Mouse (Mus musculus) spleen, postnatal 36 days (tissue): ENCODE results near the gene Bfsp1.

Source experiments
- DNase-seq, 2 experiments: peaks; one replicate each; pipeline ENCODE4 v3.0.0; 2022; ENCODE audit warnings: low spot score in 2 of 2, mixed read lengths in 1 of 2

The Bfsp1 gene

GRCm38 (mm10) chr2:143853447-143853846, 9.5 kb downstream of the Bfsp1 start:
- no peak for DNase-seq

GRCm38 (mm10) chr2:143852295-143853275, 10.4 kb downstream of the Bfsp1 start:
- DNase-seq = no peak

GRCm38 (mm10) chr2:143851354-143852221, 11.4 kb downstream of the Bfsp1 start:
- DNase-seq = no peak

- no peak for DNase-seq
Measured at GRCm38 (mm10) chr2:143847291-143847690, 15.7 kb downstream of the Bfsp1 start.

GRCm38 (mm10) chr2:143846799-143847198, 16.2 kb downstream of the Bfsp1 start:
- DNase-seq = no peak

GRCm38 (mm10) chr2:143844779-143845178, 18.2 kb downstream of the Bfsp1 start:
- DNase-seq = peak in 1 of 2 experiments; percentile 37

- peak; percentile 59 to 67 for DNase-seq
Measured at GRCm38 (mm10) chr2:143841536-143841935, 21.4 kb downstream of the Bfsp1 start.

GRCm38 (mm10) chr2:143840895-143841294, 22.1 kb downstream of the Bfsp1 start:
- peak; percentile 76 to 77 for DNase-seq

- peak in 1 of 2 experiments; percentile 16 for DNase-seq
Measured at GRCm38 (mm10) chr2:143839458-143839857, 23.5 kb downstream of the Bfsp1 start.

- DNase-seq = peak; percentile 67 to 68
Measured at GRCm38 (mm10) chr2:143838698-143839097, 24.3 kb downstream of the Bfsp1 start.

- DNase-seq = peak; percentile 60 to 74
Measured at GRCm38 (mm10) chr2:143837291-143837701, 25.7 kb downstream of the Bfsp1 start.

- no peak for DNase-seq
Measured at GRCm38 (mm10) chr2:143835820-143836219, 27.2 kb downstream of the Bfsp1 start.

GRCm38 (mm10) chr2:143834082-143834481, 28.9 kb downstream of the Bfsp1 start:
- no peak for DNase-seq

- DNase-seq = no peak
Measured at GRCm38 (mm10) chr2:143832721-143833120, 30.3 kb downstream of the Bfsp1 start.

GRCm38 (mm10) chr2:143831645-143832044, 31.3 kb downstream of the Bfsp1 start:
- DNase-seq = no peak

GRCm38 (mm10) chr2:143813461-143813860, 49.5 kb downstream of the Bfsp1 start:
- DNase-seq = no peak

- no peak for DNase-seq
Measured at GRCm38 (mm10) chr2:143812262-143812661, 50.7 kb downstream of the Bfsp1 start.

GRCm38 (mm10) chr2:143808789-143809188, 54.2 kb downstream of the Bfsp1 start:
- DNase-seq = no peak

GRCm38 (mm10) chr2:143806924-143807664, 55.9 kb downstream of the Bfsp1 start:
- DNase-seq = no peak

GRCm38 (mm10) chr2:143806140-143806923, 56.6 kb downstream of the Bfsp1 start:
- DNase-seq = no peak

- no peak for DNase-seq
Measured at GRCm38 (mm10) chr2:143801097-143801496, 61.9 kb downstream of the Bfsp1 start.
